In genomic region chr13:97524847-97525434, GRCm38 (mm10) we compare ENCODE assay signal across 19 mouse cellular contexts.
DNase-seq lines count a peak whose midpoint lies in the region; ATAC-seq lines count a peak whose summit lies in the region.
"Had no signal": no experiment of that assay in that cellular context is flagged by ENCODE, and none has a peak within 500 bp of the region (broad histone marks: within the 10 kb centered on the region; RNA-seq: fewer than 3 reads in every experiment).

No protein-coding gene starts in this region.

- H3K36me3 ChIP-seq in hindbrain, embryonic 10.5 days: no peaks in the 10 kb centered on the region
- no peaks in the 10 kb centered on the region for H3K36me3 ChIP-seq in hindbrain, embryonic 14.5 days (replicated peaks; ENCODE audit: control insufficient read depth, insufficient read depth)
- H3K36me3 ChIP-seq in lung, embryonic 16.5 days (ENCODE audit: control insufficient read depth, insufficient read depth, low read length): no peaks in the 10 kb centered on the region
- no peaks in the 10 kb centered on the region for H3K36me3 ChIP-seq in intestine, embryonic 15.5 days
- H3K36me3 ChIP-seq in stomach, embryonic 16.5 days (ENCODE audit: control insufficient read depth, insufficient read depth, low read length): no peaks in the 10 kb centered on the region
- H3K36me3 ChIP-seq: embryonic facial prominence, embryonic 12.5 days; hindbrain, embryonic 12.5 days; limb, embryonic 13.5 days had no signal

- no peak for ATAC-seq in hindbrain, embryonic 14.5 days (ENCODE audit: low FRiP score)
- ATAC-seq in lung, embryonic 16.5 days (ENCODE audit: low read depth): peak; percentile 47
- ATAC-seq in intestine, embryonic 15.5 days: peak; percentile 85
- peak; percentile 67 for ATAC-seq in stomach, embryonic 16.5 days (ENCODE audit: insufficient read depth, low FRiP score)
- ATAC-seq: inflammation-experienced regulatory T-cells, adult 6 months had no signal

- DNase-seq in hindbrain, embryonic 10.5 days (ENCODE audit: low spot score): no peak
- no peak for DNase-seq in hindbrain, embryonic 14.5 days (ENCODE audit: low spot score)
- DNase-seq in lung, postnatal 36 days: no peak
- no peak for DNase-seq in frontal cortex, postnatal 10 days (ENCODE audit: low spot score in 2 of 2)
- DNase-seq: adrenal gland, postnatal 14 days; forebrain, postnatal 0 days; heart, postnatal 10 days had no signal

- peaks cover 24% of the 10 kb centered on the region for H3K4me1 ChIP-seq in hindbrain, embryonic 10.5 days (replicated peaks)
- peaks cover 11% of the 10 kb centered on the region; the same call in 1 of the 2 replicates for H3K4me1 ChIP-seq in hindbrain, embryonic 14.5 days (replicated peaks; ENCODE audit: control insufficient read depth, insufficient read depth, low read length)
- peaks cover 15% of the 10 kb centered on the region for H3K4me1 ChIP-seq in lung, embryonic 16.5 days (replicated peaks; ENCODE audit: control insufficient read depth, insufficient read depth, low read length)
- H3K4me1 ChIP-seq in intestine, embryonic 15.5 days (replicated peaks): peaks cover 18% of the 10 kb centered on the region
- H3K4me1 ChIP-seq in stomach, embryonic 16.5 days (ENCODE audit: control insufficient read depth, insufficient read depth, low read length): peaks cover 13% of the 10 kb centered on the region; the same call in 1 of the 2 replicates

- no peaks in the 10 kb centered on the region for H3K27me3 ChIP-seq in hindbrain, embryonic 10.5 days (ENCODE audit: insufficient read depth, poor library complexity, severe bottlenecking)
- H3K27me3 ChIP-seq in hindbrain, embryonic 14.5 days (ENCODE audit: control insufficient read depth, insufficient read depth, low read length): no peaks in the 10 kb centered on the region
- H3K27me3 ChIP-seq in lung, embryonic 16.5 days (ENCODE audit: control insufficient read depth, insufficient read depth, low read depth, low read length): no peaks in the 10 kb centered on the region
- no peaks in the 10 kb centered on the region for H3K27me3 ChIP-seq in intestine, embryonic 15.5 days (replicated peaks)
- H3K27me3 ChIP-seq in stomach, embryonic 16.5 days (ENCODE audit: control insufficient read depth, insufficient read depth, low read length): no peaks in the 10 kb centered on the region
- H3K27me3 ChIP-seq: embryonic facial prominence, embryonic 12.5 days; hindbrain, embryonic 12.5 days; limb, embryonic 13.5 days had no signal

- WGBS in hindbrain, embryonic 10.5 days: 79% methylated on average over 7 of the region's 7 CpGs
- 69% methylated on average over 7 of the region's 7 CpGs for WGBS in hindbrain, embryonic 14.5 days
- WGBS in lung, embryonic 16.5 days: 31% methylated on average over 7 of the region's 7 CpGs
- WGBS in intestine, embryonic 15.5 days: 31% methylated on average over 7 of the region's 7 CpGs
- WGBS in stomach, embryonic 16.5 days: 36% methylated on average over 7 of the region's 7 CpGs

- H3K9ac ChIP-seq in hindbrain, embryonic 14.5 days: no peak overlapping the region
- H3K9ac ChIP-seq in lung, embryonic 16.5 days (ENCODE audit: low read length): no peak overlapping the region
- H3K9ac ChIP-seq in intestine, embryonic 15.5 days: no peak overlapping the region
- no peak overlapping the region for H3K9ac ChIP-seq in stomach, embryonic 16.5 days (ENCODE audit: low read length)
- H3K9ac ChIP-seq: embryonic facial prominence, embryonic 12.5 days; forebrain, postnatal 0 days; hindbrain, embryonic 12.5 days; limb, embryonic 13.5 days; liver, embryonic 14.5 days had no signal

- peak overlapping the region; percentile 59; the same call in 1 of the 2 replicates for H3K27ac ChIP-seq in hindbrain, embryonic 10.5 days
- no peak overlapping the region for H3K27ac ChIP-seq in hindbrain, embryonic 14.5 days
- H3K27ac ChIP-seq in lung, embryonic 16.5 days (ENCODE audit: low read length): no peak overlapping the region; the same call in 1 of the 2 replicates
- H3K27ac ChIP-seq in intestine, embryonic 15.5 days: no peak overlapping the region
- H3K27ac ChIP-seq in stomach, embryonic 16.5 days (ENCODE audit: low read length): no peak overlapping the region; the same call in 1 of the 2 replicates
- H3K27ac ChIP-seq: liver, embryonic 14.5 days; macrophage had no signal

- H3K9me3 ChIP-seq in hindbrain, embryonic 10.5 days: no peaks in the 10 kb centered on the region
- no peaks in the 10 kb centered on the region for H3K9me3 ChIP-seq in hindbrain, embryonic 14.5 days (ENCODE audit: control insufficient read depth, low read length)
- no peaks in the 10 kb centered on the region for H3K9me3 ChIP-seq in lung, embryonic 16.5 days (ENCODE audit: control insufficient read depth, low read length)
- H3K9me3 ChIP-seq in intestine, embryonic 15.5 days: no peaks in the 10 kb centered on the region
- H3K9me3 ChIP-seq in stomach, embryonic 16.5 days (replicated peaks; ENCODE audit: control insufficient read depth, low read length): peaks cover 3% of the 10 kb centered on the region; the same call in 1 of the 2 replicates
- H3K9me3 ChIP-seq: embryonic facial prominence, embryonic 12.5 days; hindbrain, embryonic 12.5 days; limb, embryonic 13.5 days had no signal

- H3K4me2 ChIP-seq in hindbrain, embryonic 14.5 days (replicated peaks): no peak overlapping the region
- H3K4me2 ChIP-seq in lung, embryonic 16.5 days (ENCODE audit: low read depth, low read length): no peak overlapping the region
- H3K4me2 ChIP-seq in intestine, embryonic 15.5 days (replicated peaks): no peak overlapping the region; the same call in 1 of the 2 replicates
- no peak overlapping the region for H3K4me2 ChIP-seq in stomach, embryonic 16.5 days (ENCODE audit: low read depth, low read length)
- H3K4me2 ChIP-seq: embryonic facial prominence, embryonic 12.5 days; heart, embryonic 11.5 days; hindbrain, embryonic 12.5 days; midbrain, embryonic 11.5 days had no signal

- H3K4me3 ChIP-seq in hindbrain, embryonic 10.5 days: no peak overlapping the region
- H3K4me3 ChIP-seq in hindbrain, embryonic 14.5 days (replicated peaks; ENCODE audit: low read length): no peak overlapping the region
- no peak overlapping the region for H3K4me3 ChIP-seq in lung, embryonic 16.5 days (ENCODE audit: low read length)
- H3K4me3 ChIP-seq in intestine, embryonic 15.5 days (replicated peaks): no peak overlapping the region
- no peak overlapping the region for H3K4me3 ChIP-seq in stomach, embryonic 16.5 days (replicated peaks; ENCODE audit: low read length)
- H3K4me3 ChIP-seq: embryonic facial prominence, embryonic 12.5 days; erythroblast, embryonic 14.5 days; hindbrain, embryonic 12.5 days; limb, embryonic 13.5 days had no signal
